Mouse (Mus musculus): ENCODE data around the gene BC067074. TPM values are rescaled to one million over a fixed set of nuclear protein-coding genes. Genes with fewer than 3 reads are reported as not detected.

The BC067074 gene
- total RNA-seq, 1 experiment, result 4.1 TPM

GRCm38 (mm10) chr13:113374084-113374405, 81.1 kb downstream of the BC067074 start:
- no peak for TF ChIP-seq CHD2 (IDR thresholded peaks at IDR 0.05; ENCODE audit: low read depth, low read length)
- Histone ChIP-seq H3K9me3 (ENCODE audit: control insufficient read depth, insufficient read depth, low read depth, low read length) (no peaks in the 10 kb centered on the region), H3K27ac (ENCODE audit: insufficient read depth, low read depth, low read length, poor library complexity, severe bottlenecking) (no peak overlapping the region), H3K36me3 (ENCODE audit: control insufficient read depth, insufficient read depth, low read length, poor library complexity, severe bottlenecking) (no peaks in the 10 kb centered on the region), H3K9ac (ENCODE audit: insufficient read depth, low read depth, low read length, poor library complexity, severe bottlenecking) (no peak overlapping the region), H3K4me3 (ENCODE audit: insufficient read depth in 1 of 2, low read depth in 1 of 2, low read length in 2 of 2, poor library complexity in 1 of 2, severe bottlenecking in 1 of 2) (no peak overlapping the region), H3K4me1 (ENCODE audit: control insufficient read depth in 2 of 2, insufficient read depth in 2 of 2, low read length in 2 of 2, poor library complexity in 1 of 2) (no peaks in the 10 kb centered on the region)
- in situ Hi-C loops (cut with MboI; ENCODE audit: low sequenced_read_pairs in 2 of 2, unreplicated experiment in 2 of 2), result no loop called here
- DNase-seq (ENCODE audit: low read depth, low spot score), result no peak

- no peaks in the 10 kb centered on the region for H3K9me3 ChIP-seq (ENCODE audit: control insufficient read depth, insufficient read depth, low read depth, low read length)
- in situ Hi-C loops (cut with MboI; ENCODE audit: low sequenced_read_pairs in 2 of 2, unreplicated experiment in 2 of 2), result no loop called here
- H3K4me3 ChIP-seq (ENCODE audit: insufficient read depth in 1 of 2, low read depth in 1 of 2, low read length in 2 of 2, poor library complexity in 1 of 2, severe bottlenecking in 1 of 2), result no peak overlapping the region
- no peak overlapping the region for H3K27ac ChIP-seq (ENCODE audit: insufficient read depth, low read depth, low read length, poor library complexity, severe bottlenecking)
- no peaks in the 10 kb centered on the region for H3K36me3 ChIP-seq (ENCODE audit: control insufficient read depth, insufficient read depth, low read length, poor library complexity, severe bottlenecking)
- no peak for DNase-seq (ENCODE audit: low read depth, low spot score)
- no peaks in the 10 kb centered on the region for H3K4me1 ChIP-seq (ENCODE audit: control insufficient read depth in 2 of 2, insufficient read depth in 2 of 2, low read length in 2 of 2, poor library complexity in 1 of 2)
- H3K9ac ChIP-seq (ENCODE audit: insufficient read depth, low read depth, low read length, poor library complexity, severe bottlenecking), result no peak overlapping the region
- TF ChIP-seq HCFC1 (IDR thresholded peaks at IDR 0.05; ENCODE audit: borderline replicate concordance, insufficient read depth, low read length) (no peak), CHD2 (IDR thresholded peaks at IDR 0.05; ENCODE audit: low read depth, low read length) (no peak), ZC3H11A (IDR thresholded peaks at IDR 0.05; ENCODE audit: borderline replicate concordance, low read depth, low read length) (no peak), ZNF384 (IDR thresholded peaks at IDR 0.05; ENCODE audit: low read depth, low read length) (no peak), MAFK (IDR thresholded peaks at IDR 0.05; ENCODE audit: insufficient read depth, low read depth, low read length) (no peak)
Measured at GRCm38 (mm10) chr13:113377631-113378030, 84.7 kb downstream of the BC067074 start.

GRCm38 (mm10) chr13:113378980-113379410, 86.0 kb downstream of the BC067074 start:
- Histone ChIP-seq H3K4me1 (ENCODE audit: control insufficient read depth in 2 of 2, insufficient read depth in 2 of 2, low read length in 2 of 2, poor library complexity in 1 of 2) (no peaks in the 10 kb centered on the region), H3K27ac (ENCODE audit: insufficient read depth, low read depth, low read length, poor library complexity, severe bottlenecking) (no peak overlapping the region), H3K36me3 (ENCODE audit: control insufficient read depth, insufficient read depth, low read length, poor library complexity, severe bottlenecking) (no peaks in the 10 kb centered on the region), H3K9ac (ENCODE audit: insufficient read depth, low read depth, low read length, poor library complexity, severe bottlenecking) (no peak overlapping the region), H3K4me3 (ENCODE audit: insufficient read depth in 1 of 2, low read depth in 1 of 2, low read length in 2 of 2, poor library complexity in 1 of 2, severe bottlenecking in 1 of 2) (no peak overlapping the region), H3K9me3 (ENCODE audit: control insufficient read depth, insufficient read depth, low read depth, low read length) (no peaks in the 10 kb centered on the region)
- in situ Hi-C loops (cut with MboI; ENCODE audit: low sequenced_read_pairs in 2 of 2, unreplicated experiment in 2 of 2), result no loop called here
- no peak for DNase-seq (ENCODE audit: low read depth, low spot score)
- TF ChIP-seq HCFC1 (IDR thresholded peaks at IDR 0.05; ENCODE audit: borderline replicate concordance, insufficient read depth, low read length) (no peak), MAFK (IDR thresholded peaks at IDR 0.05; ENCODE audit: insufficient read depth, low read depth, low read length) (no peak), ZNF384 (IDR thresholded peaks at IDR 0.05; ENCODE audit: low read depth, low read length) (no peak), CHD2 (IDR thresholded peaks at IDR 0.05; ENCODE audit: low read depth, low read length) (no peak), ZC3H11A (IDR thresholded peaks at IDR 0.05; ENCODE audit: borderline replicate concordance, low read depth, low read length) (no peak)

- Histone ChIP-seq H3K4me1 (ENCODE audit: control insufficient read depth in 2 of 2, insufficient read depth in 2 of 2, low read length in 2 of 2, poor library complexity in 1 of 2) (no peaks in the 10 kb centered on the region), H3K9me3 (ENCODE audit: control insufficient read depth, insufficient read depth, low read depth, low read length) (no peaks in the 10 kb centered on the region), H3K9ac (ENCODE audit: insufficient read depth, low read depth, low read length, poor library complexity, severe bottlenecking) (no peak overlapping the region), H3K36me3 (ENCODE audit: control insufficient read depth, insufficient read depth, low read length, poor library complexity, severe bottlenecking) (no peaks in the 10 kb centered on the region), H3K27ac (ENCODE audit: insufficient read depth, low read depth, low read length, poor library complexity, severe bottlenecking) (no peak overlapping the region), H3K4me3 (ENCODE audit: insufficient read depth in 1 of 2, low read depth in 1 of 2, low read length in 2 of 2, poor library complexity in 1 of 2, severe bottlenecking in 1 of 2) (no peak overlapping the region)
- in situ Hi-C loops (cut with MboI; ENCODE audit: low sequenced_read_pairs in 2 of 2, unreplicated experiment in 2 of 2), result no loop called here
- DNase-seq (ENCODE audit: low read depth, low spot score), result no peak
- TF ChIP-seq ZC3H11A (IDR thresholded peaks at IDR 0.05; ENCODE audit: borderline replicate concordance, low read depth, low read length) (no peak), HCFC1 (IDR thresholded peaks at IDR 0.05; ENCODE audit: borderline replicate concordance, insufficient read depth, low read length) (no peak), CHD2 (IDR thresholded peaks at IDR 0.05; ENCODE audit: low read depth, low read length) (no peak), MAFK (IDR thresholded peaks at IDR 0.05; ENCODE audit: insufficient read depth, low read depth, low read length) (no peak), ZNF384 (IDR thresholded peaks at IDR 0.05; ENCODE audit: low read depth, low read length) (no peak)
Measured at GRCm38 (mm10) chr13:113379766-113380309, 86.9 kb downstream of the BC067074 start.

GRCm38 (mm10) chr13:113381710-113382109, 88.8 kb downstream of the BC067074 start:
- in situ Hi-C loops (cut with MboI; ENCODE audit: low sequenced_read_pairs in 2 of 2, unreplicated experiment in 2 of 2), result no loop called here
- no peak overlapping the region for H3K27ac ChIP-seq (ENCODE audit: insufficient read depth, low read depth, low read length, poor library complexity, severe bottlenecking)
- no peak overlapping the region for H3K9ac ChIP-seq (ENCODE audit: insufficient read depth, low read depth, low read length, poor library complexity, severe bottlenecking)
- no peak overlapping the region for H3K4me3 ChIP-seq (ENCODE audit: insufficient read depth in 1 of 2, low read depth in 1 of 2, low read length in 2 of 2, poor library complexity in 1 of 2, severe bottlenecking in 1 of 2)
- DNase-seq (ENCODE audit: low read depth, low spot score), result no peak
- no peaks in the 10 kb centered on the region for H3K4me1 ChIP-seq (ENCODE audit: control insufficient read depth in 2 of 2, insufficient read depth in 2 of 2, low read length in 2 of 2, poor library complexity in 1 of 2)
- no peaks in the 10 kb centered on the region for H3K36me3 ChIP-seq (ENCODE audit: control insufficient read depth, insufficient read depth, low read length, poor library complexity, severe bottlenecking)
- TF ChIP-seq HCFC1 (IDR thresholded peaks at IDR 0.05; ENCODE audit: borderline replicate concordance, insufficient read depth, low read length) (no peak), ZC3H11A (IDR thresholded peaks at IDR 0.05; ENCODE audit: borderline replicate concordance, low read depth, low read length) (no peak), ZNF384 (IDR thresholded peaks at IDR 0.05; ENCODE audit: low read depth, low read length) (no peak), MAFK (IDR thresholded peaks at IDR 0.05; ENCODE audit: insufficient read depth, low read depth, low read length) (no peak), CHD2 (IDR thresholded peaks at IDR 0.05; ENCODE audit: low read depth, low read length) (no peak)
- no peaks in the 10 kb centered on the region for H3K9me3 ChIP-seq (ENCODE audit: control insufficient read depth, insufficient read depth, low read depth, low read length)
